Mouse (Mus musculus): ENCODE measurements around the gene Cdk5rap3. TPM values are rescaled to one million over a fixed set of nuclear protein-coding genes. Genes with fewer than 3 reads are reported as not detected.
A peak's percentile ranks its signal among the peaks of the same experiment; 100 is the strongest.

Gene Cdk5rap3
- 17.5 and 21.1 TPM in 2 replicates for total RNA-seq (2015)
- 23.9 and 37.3 TPM in 2 replicates for total RNA-seq (2017)

DNA sequence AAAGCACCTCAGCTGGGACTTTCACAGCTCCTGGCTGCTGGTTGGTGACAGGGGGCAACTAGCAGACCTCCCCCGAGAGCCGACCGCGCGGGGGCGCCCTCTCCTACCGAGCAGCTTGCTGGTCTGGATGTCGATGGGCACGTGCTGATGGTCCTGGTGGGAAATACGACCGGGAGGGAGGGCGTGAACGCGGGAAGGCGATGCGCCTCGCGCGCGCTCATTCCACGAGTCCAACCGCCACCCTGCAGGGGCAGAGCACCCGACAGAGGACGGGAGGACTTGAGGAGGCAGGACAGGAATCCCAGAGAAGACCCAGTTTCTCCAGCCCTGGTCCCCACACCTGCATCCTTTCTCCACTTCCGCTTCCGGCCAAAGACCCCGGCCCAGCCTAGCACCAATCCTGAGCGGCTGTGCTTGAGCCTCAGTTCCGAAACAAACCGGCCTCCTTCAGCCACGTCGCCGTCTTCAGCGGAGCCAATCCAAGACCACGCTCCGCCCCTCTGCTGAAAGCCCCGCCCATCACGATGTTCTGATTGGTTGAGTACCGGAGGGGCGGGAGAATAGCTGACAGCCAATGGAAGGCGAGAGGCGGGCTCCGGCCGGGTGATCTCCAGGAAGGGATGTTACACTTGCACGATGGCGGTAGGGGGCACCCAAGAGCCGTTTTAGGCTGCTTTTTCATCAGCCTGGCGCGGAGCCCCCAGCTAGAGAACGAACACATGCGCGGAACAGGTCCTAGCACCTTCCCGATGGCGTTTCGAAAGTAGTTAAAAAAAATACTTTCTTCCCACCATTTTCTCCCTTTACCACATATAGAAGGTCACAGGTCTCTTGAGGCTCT lies at the start of gene Cdk5rap3:
Gene Cdk5rap3 (minus strand): TSS at position 453 of the 841 bp plus-strand sequence.
- peak; percentile 96 for ATAC-seq (ENCODE audit: poor library complexity, severe bottlenecking)

DNA sequence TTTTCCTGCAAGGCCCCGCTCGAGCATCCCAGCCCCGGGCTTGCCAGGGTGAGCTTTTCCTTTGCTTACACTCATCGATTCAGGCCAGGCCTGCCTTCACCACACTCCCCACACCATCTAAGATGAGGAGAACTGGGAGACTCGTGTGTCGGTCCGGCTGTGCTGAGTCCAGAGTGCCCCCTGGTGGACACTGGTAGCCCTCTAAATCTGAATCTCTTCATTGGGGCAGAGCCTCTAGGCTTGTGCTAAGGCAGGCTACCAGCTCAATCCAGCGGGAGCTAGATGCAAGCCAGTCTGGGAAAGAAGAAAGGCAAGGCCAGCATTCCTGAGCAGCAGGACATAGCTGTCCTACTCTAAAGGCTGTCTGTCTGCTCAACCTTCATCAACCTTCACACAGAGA lies 47.3 kb upstream of the Cdk5rap3 start:
- ATAC-seq (ENCODE audit: poor library complexity, severe bottlenecking), result peak; percentile 78

DNA sequence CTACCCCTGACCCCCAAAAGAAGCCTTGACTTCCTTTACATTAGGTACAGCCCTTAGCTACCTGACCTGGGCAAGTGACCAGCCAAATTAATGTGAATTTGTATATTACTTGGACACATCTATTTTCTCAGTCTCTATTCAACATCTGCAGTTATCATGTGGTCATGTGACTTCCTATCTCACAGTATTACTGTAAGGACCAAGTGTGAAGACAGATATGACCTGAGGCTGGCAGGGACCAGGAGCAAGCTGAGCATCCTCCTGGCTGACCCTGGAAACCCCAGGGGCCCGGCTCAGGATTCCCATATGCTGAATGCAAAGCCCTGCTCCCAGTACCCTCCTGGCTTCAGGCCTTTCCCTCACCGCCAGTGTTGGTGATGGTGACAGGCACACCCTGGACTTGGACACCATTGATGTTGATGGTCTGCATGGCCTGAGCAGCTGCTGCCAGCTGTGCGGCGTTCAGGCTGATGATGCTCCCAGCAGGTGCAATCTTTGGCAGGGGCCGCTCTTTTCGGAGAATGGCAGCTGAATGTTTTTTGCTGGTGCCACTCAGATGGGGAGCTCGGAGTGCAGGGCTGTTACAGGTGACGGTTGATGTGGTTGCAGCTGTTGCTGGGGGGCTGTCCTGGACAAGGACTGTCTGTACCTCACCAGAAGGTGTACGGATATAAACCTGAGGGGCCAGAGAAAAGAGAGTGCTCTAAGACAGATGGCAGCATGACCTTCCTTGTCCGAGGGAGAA lies 40.9 kb upstream of the Cdk5rap3 start:
- ATAC-seq (ENCODE audit: poor library complexity, severe bottlenecking), result no peak

DNA sequence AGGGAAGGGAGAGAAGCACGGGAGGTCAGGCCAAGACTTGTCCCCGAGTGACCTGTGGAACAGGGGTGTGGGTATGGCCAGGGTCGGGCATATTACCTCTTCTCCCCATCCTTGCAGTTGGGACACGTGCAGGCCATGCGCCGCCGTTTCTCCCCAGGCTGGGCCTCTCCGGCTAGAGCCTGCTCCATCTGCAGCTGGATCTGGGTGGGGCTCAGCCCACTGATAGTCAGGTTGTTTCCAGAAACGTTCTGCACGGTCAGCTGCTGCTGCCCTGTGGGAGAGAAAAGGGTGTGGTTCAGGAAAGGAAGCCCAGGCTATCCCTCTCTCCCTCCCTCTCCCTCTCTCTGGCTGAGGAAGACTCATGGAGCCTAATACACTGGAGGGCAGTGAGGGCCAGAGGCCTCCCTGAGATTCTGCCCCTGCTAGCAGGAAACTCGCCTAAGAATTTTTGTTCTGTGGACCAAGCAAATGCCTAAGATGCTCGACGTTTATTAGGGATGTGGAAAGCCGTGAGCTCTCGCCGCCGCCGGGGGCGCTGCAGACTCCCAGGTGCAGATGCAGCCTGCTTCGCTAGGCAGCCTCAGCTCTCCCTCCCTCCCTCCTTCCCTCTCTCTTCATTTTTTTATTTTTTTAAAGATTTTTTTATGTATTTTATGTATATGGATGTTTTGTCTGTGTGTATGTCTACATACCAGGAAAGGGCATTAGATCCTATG lies 39.9 kb upstream of the Cdk5rap3 start:
- no peak for ATAC-seq (ENCODE audit: poor library complexity, severe bottlenecking)

DNA sequence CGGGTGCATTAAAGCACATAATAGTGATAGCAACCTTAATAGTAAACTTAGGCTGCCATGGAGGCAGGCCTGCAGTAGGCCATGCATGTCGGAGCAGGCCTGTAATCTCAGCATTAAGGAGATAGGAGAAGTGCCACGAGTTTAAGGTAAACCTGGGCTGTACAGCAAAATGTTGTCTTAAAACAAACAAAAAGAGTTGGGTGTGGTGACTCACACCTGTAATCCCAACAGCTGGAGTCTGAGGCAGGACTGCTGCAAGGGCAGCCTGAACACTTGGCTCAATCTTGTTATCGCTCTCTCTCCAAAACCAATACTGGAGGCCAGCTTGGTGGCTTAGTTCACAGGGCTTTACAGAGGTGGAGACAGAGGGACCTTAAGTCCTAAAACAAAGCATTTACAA lies 38.8 kb upstream of the Cdk5rap3 start:
- ATAC-seq (ENCODE audit: poor library complexity, severe bottlenecking), result no peak

DNA sequence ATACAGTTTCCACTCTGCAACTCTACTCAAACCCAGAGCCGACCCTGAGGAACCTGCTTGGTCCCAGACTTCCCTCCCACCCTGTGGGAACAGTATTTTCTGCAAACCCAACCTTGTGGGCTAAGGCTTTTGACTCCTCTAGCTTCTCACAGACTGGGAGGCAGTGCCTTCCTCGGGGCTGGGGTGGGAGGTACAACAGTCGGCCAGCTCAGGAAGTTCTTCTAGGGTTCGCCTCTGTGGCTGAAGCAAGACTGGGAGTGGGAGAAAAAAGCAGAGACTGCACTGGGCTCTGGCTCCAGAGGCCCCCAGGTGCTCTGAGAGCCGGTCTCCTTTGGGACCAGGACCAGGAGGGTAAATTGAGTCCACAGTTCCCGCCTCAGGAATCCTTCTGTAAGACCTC lies 36.6 kb upstream of the Cdk5rap3 start:
- no peak for ATAC-seq (ENCODE audit: poor library complexity, severe bottlenecking)

DNA sequence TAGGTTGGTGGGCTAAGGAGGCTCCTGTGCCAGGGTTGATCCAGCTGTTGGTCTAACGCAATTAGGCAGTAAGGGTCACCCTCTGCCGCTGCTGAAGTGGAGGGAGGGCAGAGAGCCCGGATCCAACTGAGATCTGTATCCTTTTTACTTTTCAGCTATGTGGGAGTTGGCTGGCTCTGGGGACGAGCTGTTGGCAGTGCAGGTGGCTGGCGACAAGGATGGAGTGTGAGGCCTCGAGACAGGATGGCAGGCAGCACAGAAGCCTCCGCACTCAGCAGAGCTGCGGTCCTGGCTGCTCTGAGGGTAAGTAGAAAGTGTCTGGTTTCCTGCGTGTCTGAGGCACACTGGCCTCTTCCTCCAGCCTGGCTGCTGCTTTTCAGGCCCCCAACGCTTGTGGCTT lies 36.1 kb upstream of the Cdk5rap3 start:
- no peak for ATAC-seq (ENCODE audit: poor library complexity, severe bottlenecking)

DNA sequence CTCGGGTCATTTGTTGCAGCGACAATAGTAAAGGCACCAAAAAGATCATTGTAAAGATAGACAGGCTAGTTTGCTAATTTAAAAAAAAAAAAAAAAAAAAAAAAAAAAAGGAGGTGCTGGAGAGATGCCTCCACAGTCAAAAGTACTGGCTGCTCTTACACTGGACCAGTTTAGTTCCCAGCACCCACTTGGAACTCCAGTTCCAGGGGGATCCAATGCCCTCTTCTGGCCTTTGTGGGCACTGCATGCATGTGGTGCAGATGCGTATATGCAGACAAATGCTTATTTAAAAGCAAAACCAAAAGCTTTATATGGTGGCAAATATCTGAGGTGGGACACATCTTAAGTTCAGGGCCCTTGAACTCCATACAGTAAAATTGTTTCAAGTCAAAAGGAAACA lies 34.5 kb upstream of the Cdk5rap3 start:
- no peak for ATAC-seq (ENCODE audit: poor library complexity, severe bottlenecking)

DNA sequence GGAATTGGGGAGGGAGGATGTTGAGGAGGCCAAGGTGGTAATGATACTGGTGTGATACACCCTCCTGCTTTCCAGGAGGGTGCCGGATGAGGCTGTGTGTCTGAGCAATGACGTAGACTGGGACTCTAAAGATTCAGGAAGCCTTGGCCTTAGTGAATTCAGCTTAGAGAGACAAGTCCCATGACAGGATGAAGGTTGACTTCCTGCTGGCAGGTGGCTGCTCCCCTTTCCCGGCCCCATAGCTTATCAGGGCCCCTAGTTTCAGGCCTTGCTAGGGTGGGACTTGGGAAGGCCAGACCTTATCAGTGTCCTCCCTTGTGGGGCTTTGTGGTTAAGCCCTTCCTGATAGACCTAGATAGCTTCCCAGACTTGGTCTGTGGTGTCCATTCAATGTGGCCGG lies 31.6 kb upstream of the Cdk5rap3 start:
- no peak for ATAC-seq (ENCODE audit: poor library complexity, severe bottlenecking)

DNA sequence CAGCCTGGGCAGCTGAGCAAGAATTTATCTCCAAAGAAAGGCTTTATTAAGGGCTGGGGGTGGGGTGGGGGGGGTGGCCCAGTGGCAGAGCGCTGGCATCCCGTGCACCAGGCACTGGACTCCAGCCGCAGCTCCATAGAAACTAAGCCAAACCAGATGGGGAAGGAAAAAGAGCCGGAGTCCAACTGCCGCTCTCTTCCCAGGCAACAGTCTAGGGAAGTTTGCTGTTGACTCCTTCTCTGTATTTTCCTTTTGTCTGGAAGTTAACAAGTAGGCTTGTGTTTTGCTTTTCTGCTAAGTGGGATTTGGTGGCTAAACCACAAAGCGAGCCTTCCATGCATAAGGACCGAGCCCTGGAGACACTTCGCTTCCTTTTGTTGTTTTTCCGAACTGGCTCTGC lies 30.2 kb upstream of the Cdk5rap3 start:
- ATAC-seq (ENCODE audit: poor library complexity, severe bottlenecking), result no peak

DNA sequence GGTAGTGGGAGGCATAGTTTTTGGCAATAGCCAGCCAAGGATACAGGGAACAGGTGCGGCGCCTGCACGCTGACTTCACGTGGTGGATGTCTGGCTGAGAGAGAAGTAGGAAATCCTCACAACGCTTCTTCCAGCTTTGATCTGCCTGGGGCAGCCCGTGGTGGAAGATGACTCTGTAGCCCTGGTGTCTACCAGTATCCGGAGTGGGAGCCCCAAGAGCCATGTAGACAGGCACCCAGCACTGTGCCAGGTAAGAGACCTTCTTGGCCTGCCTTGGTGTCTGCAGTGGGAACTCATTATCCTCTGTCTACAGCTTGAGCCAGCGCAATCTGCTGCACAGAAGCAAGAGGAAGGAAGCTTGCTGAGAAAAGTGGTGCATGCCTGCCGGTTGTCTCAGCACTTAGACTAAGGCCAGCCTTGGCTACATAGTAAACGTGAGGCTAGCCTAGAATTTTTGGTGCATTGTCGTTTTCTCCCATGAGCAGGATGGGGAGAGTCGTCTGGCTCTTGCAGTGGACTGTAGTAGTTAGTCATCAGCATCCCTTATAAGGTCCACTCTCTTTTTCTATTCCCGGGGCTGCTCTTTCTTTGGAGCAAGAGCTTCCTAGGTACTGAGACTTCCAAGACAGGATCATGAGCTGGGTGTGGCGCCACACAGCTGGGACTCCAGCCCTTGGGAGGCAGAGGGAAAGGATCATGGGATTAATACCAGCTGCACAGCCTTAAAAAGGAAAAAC lies 28.7 kb upstream of the Cdk5rap3 start:
- no peak for ATAC-seq (ENCODE audit: poor library complexity, severe bottlenecking)

DNA sequence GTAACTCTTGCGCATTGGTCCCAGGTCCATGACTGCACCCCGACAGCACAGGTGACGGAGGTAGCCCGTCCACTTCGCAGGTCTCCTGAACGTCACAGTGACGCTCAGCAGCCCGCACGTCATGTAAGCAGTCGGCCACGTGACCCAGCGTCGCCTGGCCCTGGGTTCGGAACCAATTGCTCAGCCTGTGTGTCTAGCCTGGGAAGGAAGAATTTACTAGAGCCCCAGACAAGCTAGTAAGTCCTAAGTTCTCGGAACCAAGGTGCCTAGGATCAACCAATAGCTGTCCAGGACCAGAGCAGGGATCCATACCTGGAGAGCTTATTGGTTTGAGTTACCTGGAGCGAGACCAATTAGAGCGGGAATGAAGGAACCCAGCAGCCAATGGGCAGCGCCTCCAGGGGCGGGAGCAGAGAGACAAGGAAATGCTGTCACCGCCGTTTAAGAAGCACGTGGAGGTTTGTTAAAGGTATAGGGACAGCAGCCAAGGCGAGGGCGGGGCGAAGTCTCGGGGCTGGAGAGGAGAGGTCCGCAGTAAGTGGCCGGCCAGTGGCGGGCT lies 27.5 kb upstream of the Cdk5rap3 start, which contains the start of gene Pnpo:
Gene Pnpo (minus strand): TSS at position 241 of the 559 bp plus-strand sequence.
- peak; percentile 93 for ATAC-seq (ENCODE audit: poor library complexity, severe bottlenecking)

DNA sequence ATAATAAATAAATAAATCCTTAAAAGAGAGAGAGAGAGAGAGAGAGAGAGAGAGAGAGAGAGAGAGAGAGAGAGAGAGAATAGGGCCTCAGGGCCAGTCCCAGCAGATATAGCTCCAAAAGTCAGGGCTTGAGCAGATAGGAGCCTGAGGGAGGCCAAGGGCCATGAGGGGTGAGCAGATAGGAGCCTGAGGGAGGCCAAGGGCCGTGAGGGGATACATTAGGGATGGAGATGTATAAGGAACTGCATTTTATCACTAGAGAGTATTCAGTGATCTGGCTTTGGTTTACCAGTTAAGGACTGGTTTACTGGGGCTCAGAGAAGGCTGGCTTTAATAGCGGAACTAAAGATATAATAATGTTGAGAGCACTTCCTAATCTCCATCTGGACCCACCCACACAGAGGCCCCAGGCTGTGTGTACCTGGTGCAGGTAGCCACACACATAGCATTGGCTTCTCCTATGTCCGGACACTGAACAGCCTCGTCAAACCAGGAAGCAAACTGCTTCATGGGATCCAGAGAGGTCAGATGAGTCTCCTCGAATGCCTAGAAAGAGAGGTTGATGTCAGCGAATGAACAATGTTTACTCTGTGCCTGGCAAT lies 25.8 kb upstream of the Cdk5rap3 start:
- no peak for ATAC-seq (ENCODE audit: poor library complexity, severe bottlenecking)

DNA sequence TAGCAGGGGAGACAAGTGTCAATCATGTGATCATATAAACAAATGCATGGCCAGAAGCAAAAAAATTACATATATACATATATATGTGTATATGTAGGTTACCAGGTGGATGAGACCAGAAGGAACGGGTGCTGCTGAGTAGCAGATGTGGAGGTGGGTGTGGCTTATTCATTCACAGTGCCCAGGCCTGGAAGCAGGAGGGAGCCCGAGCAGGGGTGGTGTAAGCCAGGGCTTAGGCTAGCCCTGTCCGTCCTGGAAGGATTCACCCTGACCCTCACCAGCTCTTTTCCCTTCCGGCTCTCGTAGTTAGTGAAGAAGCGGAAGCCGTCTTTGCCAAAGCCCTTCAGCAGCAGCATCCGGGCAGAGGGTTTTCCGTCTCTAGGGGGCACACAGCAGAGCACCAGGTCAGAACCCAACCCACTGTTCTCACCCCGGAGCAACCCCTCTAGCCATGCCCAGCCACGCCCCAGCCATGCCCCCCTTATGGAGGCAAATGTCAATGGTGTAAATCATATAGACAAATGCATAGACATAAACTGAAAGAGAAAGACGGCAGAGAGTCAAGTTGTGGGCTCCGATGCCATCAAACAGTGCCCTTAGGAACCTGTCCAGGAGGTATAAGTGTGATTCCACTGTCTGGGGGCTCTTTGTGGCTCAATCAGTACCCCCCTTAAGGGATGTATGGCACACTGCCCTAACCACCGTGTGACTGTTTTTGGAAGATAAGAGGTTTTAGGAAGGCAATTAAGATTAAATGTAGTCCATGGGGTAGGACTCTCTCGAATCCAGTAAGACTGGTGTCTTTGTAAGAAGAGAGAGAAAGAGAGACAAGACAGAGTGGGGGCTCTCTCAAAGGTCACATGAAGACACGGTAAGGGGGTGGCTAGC lies 24.5 kb upstream of the Cdk5rap3 start:
- no peak for ATAC-seq (ENCODE audit: poor library complexity, severe bottlenecking)

DNA sequence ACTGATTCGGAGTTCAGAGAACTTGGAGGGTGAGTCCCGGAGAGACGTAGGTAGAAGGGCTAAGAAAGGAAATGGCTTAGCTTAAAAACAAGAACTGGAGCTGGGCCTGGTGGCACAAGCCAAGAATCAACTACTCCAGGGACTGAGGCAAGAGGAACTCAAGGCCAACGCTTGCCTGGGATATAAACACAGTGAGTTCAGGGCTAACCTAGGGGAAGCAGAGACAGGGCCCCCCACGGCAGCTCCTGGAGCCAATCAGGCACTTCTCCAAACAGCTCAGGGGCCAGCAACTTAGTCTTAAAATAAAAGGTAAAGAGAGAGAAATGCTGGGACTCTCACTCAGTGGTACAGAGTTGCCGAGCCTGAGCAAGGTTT lies 22.1 kb upstream of the Cdk5rap3 start:
- ATAC-seq (ENCODE audit: poor library complexity, severe bottlenecking), result no peak

DNA sequence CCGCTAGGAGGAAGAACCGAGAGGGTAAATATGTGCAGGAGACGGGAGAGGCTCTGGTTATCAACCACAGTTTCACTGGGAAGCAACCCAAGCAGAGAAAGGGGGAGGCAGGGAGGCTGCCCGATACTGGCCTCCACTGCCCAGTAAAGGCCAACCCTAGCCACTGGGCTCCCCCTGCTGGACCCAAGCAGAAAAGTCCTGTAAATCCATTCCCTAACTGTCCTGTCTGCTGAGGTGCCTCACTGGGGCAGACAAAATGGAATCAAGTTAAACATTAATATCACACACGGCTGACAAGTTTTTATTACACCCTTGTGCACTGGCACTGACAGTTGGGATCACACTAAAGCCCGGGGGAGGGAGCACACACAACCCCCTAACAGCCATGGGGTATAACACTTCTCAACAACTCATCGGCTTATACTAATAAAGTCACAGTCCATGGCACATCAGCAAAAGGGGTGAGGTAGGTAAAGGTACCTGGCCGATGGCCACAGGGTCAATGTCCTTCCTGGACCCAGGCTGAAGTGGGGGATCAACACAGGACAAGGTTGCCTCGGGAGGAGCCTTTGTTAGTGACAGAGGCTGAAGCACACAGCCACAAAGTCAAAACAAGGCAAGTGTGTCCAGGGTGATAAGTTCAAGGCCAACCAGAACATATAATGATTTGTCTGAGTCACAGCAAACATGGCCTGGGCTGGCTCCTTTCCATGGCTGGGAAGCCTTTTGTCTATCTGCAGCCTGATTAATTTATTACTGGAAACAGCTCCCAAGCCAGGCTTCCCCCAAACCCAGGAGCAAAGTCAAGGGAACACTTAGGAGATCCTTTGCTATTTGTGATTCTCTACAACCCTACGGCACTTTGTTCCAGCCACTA lies 21.5 kb upstream of the Cdk5rap3 start:
- peak; percentile 77 for ATAC-seq (ENCODE audit: poor library complexity, severe bottlenecking)

DNA sequence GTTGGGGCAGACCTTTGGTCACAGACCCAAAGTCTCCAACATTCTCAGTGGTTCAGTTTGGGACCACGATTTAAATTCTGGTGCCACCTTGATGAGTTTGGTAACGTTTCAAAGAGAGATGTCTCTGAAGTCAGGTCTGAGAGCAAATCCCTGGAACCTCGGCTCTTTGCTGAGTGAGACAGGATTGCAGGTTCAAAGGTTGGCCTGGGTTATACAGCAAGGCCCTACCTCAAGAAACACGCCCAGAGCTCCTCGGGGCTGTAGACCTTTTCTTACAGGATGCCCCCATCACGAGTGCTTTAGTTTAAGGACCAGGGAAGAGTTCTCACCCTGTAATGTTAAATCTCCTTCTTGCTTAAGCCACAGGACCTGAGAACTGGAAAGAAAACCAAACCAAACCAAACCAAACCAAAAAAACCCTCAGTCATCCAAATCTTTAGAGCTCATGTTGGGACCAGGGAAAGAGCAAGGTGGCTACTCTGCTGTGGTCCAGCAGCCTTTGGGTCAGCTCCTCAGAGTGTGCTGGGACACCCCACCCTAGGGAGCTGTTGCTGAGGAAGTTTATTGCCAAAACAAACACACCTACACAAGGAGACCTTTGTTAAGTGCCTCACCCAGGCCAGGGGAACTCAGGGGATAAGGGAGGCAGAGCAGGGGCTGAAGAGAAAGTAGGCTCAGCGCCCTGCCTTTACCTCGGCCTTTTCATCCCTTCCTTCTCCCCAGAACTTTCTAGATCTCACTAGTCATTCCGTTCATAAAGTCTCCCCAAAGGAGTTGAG lies 19.8 kb upstream of the Cdk5rap3 start:
- no peak for ATAC-seq (ENCODE audit: poor library complexity, severe bottlenecking)

Data from megakaryocyte, adult 5-6 weeks (primary cell).